8 mouse cellular contexts compared by ENCODE assay signal in genomic region chr4:21848287-21848630, GRCm38 (mm10). TPM values are rescaled to one million over a fixed set of nuclear protein-coding genes. Genes with fewer than 3 reads are reported as not detected.
DNase-seq lines count a peak whose midpoint lies in the region; ATAC-seq and TF ChIP-seq lines count a peak whose summit lies in the region.

No protein-coding gene starts in this region.

- DNase-seq in liver, adult 2 months (ENCODE audit: extremely low read depth, low read depth, low spot score) = peak; percentile 68
- peak; percentile 51 to 81 for DNase-seq in monocyte, adult 2 months (ENCODE audit: low read depth in 1 of 2, low spot score in 2 of 2)

- H3K4me2 ChIP-seq in heart, embryonic 12.5 days = peak overlapping the region; percentile 58
- H3K4me2 ChIP-seq in kidney, embryonic 16.5 days (replicated peaks; ENCODE audit: low read depth, low read length) = peak overlapping the region; percentile 52
- H3K4me2 ChIP-seq in stomach, embryonic 16.5 days (ENCODE audit: low read depth, low read length) = peak overlapping the region; percentile 53

- no peak for TF ChIP-seq EP300 in ES-Bruce4 (IDR thresholded peaks at IDR 0.05; ENCODE audit: insufficient read depth, low read depth, low read length)

- no peaks in the 10 kb centered on the region for H3K27me3 ChIP-seq in ES-Bruce4 (ENCODE audit: control insufficient read depth, insufficient read depth, low read length, poor library complexity, severe bottlenecking)
- no peaks in the 10 kb centered on the region for H3K27me3 ChIP-seq in erythroblast, embryonic 14.5 days (ENCODE audit: control insufficient read depth)
- no peaks in the 10 kb centered on the region for H3K27me3 ChIP-seq in heart, embryonic 12.5 days (replicated peaks)
- no peaks in the 10 kb centered on the region for H3K27me3 ChIP-seq in kidney, embryonic 16.5 days (ENCODE audit: insufficient read depth, low read length)
- no peaks in the 10 kb centered on the region for H3K27me3 ChIP-seq in liver, adult 2 months (ENCODE audit: control insufficient read depth, insufficient read depth, low read length)
- H3K27me3 ChIP-seq in stomach, embryonic 16.5 days (ENCODE audit: control insufficient read depth, insufficient read depth, low read length) = no peaks in the 10 kb centered on the region

- H3K4me1 ChIP-seq in ES-Bruce4 (ENCODE audit: control insufficient read depth, insufficient read depth, low read length) = no peaks in the 10 kb centered on the region
- 0 out of 2 replicates have a peak, but pooled peaks cover 6% of the 10 kb centered on the region for H3K4me1 ChIP-seq in brown adipose tissue, adult 24 weeks (ENCODE audit: control insufficient read depth, insufficient read depth, insufficient read length, low read length)
- peaks cover 35% of the 10 kb centered on the region for H3K4me1 ChIP-seq in erythroblast, embryonic 14.5 days (ENCODE audit: control insufficient read depth)
- H3K4me1 ChIP-seq in heart, embryonic 12.5 days (replicated peaks) = peaks cover 10% of the 10 kb centered on the region
- peaks cover 16% of the 10 kb centered on the region for H3K4me1 ChIP-seq in kidney, embryonic 16.5 days (ENCODE audit: insufficient read depth, low read length)
- no peaks in the 10 kb centered on the region; the same call in 1 of the 2 replicates for H3K4me1 ChIP-seq in liver, adult 2 months (ENCODE audit: control insufficient read depth, insufficient read depth, low read length)
- H3K4me1 ChIP-seq in stomach, embryonic 16.5 days (ENCODE audit: control insufficient read depth, insufficient read depth, low read length) = peaks cover 11% of the 10 kb centered on the region; the same call in 1 of the 2 replicates

- under 1% methylated on average over 24 of the region's 24 CpGs for WGBS in heart, embryonic 12.5 days
- WGBS in kidney, embryonic 16.5 days = under 1% methylated on average over 23 of the region's 24 CpGs
- WGBS in liver, adult 2 months = under 1% methylated on average over 24 of the region's 24 CpGs
- WGBS in stomach, embryonic 16.5 days = 0% methylated on average over 24 of the region's 24 CpGs

- no peak for TF ChIP-seq POLR2A in ES-Bruce4 (IDR thresholded peaks at IDR 0.05; ENCODE audit: insufficient read depth, low read length)
- TF ChIP-seq POLR2A in liver, adult 2 months (IDR thresholded peaks at IDR 0.05; ENCODE audit: extremely low read depth, insufficient read depth, low read length) = 0 out of 2 replicates have a peak, but pooled peaks have one; percentile 14

- TF ChIP-seq CTCF in ES-Bruce4 (IDR thresholded peaks at IDR 0.05; ENCODE audit: low read depth, low read length) = no peak
- TF ChIP-seq CTCF in liver, adult 2 months (IDR thresholded peaks at IDR 0.05; ENCODE audit: low read depth, low read length) = no peak

- peak; percentile 92 for ATAC-seq in heart, embryonic 12.5 days (ENCODE audit: insufficient number of reproducible peaks, low FRiP score)
- peak; percentile 89 for ATAC-seq in kidney, embryonic 16.5 days (ENCODE audit: low FRiP score, low TSS enrichment)
- ATAC-seq in stomach, embryonic 16.5 days (ENCODE audit: insufficient read depth, low FRiP score) = peak; percentile 83

- peak overlapping the region; percentile 88 for H3K27ac ChIP-seq in ES-Bruce4 (ENCODE audit: insufficient read depth, low read length)
- H3K27ac ChIP-seq in brown adipose tissue, adult 24 weeks (replicated peaks; ENCODE audit: low read depth, low read length) = peak overlapping the region; percentile 89
- H3K27ac ChIP-seq in heart, embryonic 12.5 days (ENCODE audit: poor library complexity, severe bottlenecking) = peak overlapping the region; percentile 99
- H3K27ac ChIP-seq in kidney, embryonic 16.5 days (ENCODE audit: low read length) = peak overlapping the region; percentile 97
- peak overlapping the region; percentile 85 for H3K27ac ChIP-seq in liver, adult 2 months (replicated peaks; ENCODE audit: insufficient read depth, low read depth, low read length)
- peak overlapping the region; percentile 98 for H3K27ac ChIP-seq in stomach, embryonic 16.5 days (ENCODE audit: low read length)

- H3K4me3 ChIP-seq in ES-Bruce4 (ENCODE audit: low read depth, low read length) = peak overlapping the region; percentile 93
- peak overlapping the region; percentile 88 for H3K4me3 ChIP-seq in brown adipose tissue, adult 24 weeks (ENCODE audit: insufficient read depth, low read depth, low read length)
- H3K4me3 ChIP-seq in erythroblast, embryonic 14.5 days (replicated peaks) = peak overlapping the region; percentile 100
- H3K4me3 ChIP-seq in heart, embryonic 12.5 days = peak overlapping the region; percentile 94
- H3K4me3 ChIP-seq in kidney, embryonic 16.5 days (ENCODE audit: low read length) = peak overlapping the region; percentile 87
- peak overlapping the region; percentile 82 for H3K4me3 ChIP-seq in liver, adult 2 months (ENCODE audit: insufficient read depth, low read depth, low read length)
- H3K4me3 ChIP-seq in stomach, embryonic 16.5 days (replicated peaks; ENCODE audit: low read length) = peak overlapping the region; percentile 86

- 0 out of 2 replicates have a peak, but pooled peaks cover 3% of the 10 kb centered on the region for H3K36me3 ChIP-seq in ES-Bruce4 (ENCODE audit: control insufficient read depth, insufficient read depth, low read length, poor library complexity, severe bottlenecking)
- H3K36me3 ChIP-seq in erythroblast, embryonic 14.5 days (ENCODE audit: control insufficient read depth) = peaks cover 27% of the 10 kb centered on the region
- peaks cover 4% of the 10 kb centered on the region; the same call in 1 of the 2 replicates for H3K36me3 ChIP-seq in heart, embryonic 12.5 days
- H3K36me3 ChIP-seq in kidney, embryonic 16.5 days (ENCODE audit: insufficient read depth, low read length) = no peaks in the 10 kb centered on the region
- no peaks in the 10 kb centered on the region for H3K36me3 ChIP-seq in liver, adult 2 months (ENCODE audit: control insufficient read depth, insufficient read depth, low read length)
- H3K36me3 ChIP-seq in stomach, embryonic 16.5 days (ENCODE audit: control insufficient read depth, insufficient read depth, low read length) = no peaks in the 10 kb centered on the region

- peaks cover 20% of the 10 kb centered on the region; the same call in 1 of the 2 replicates for H3K79me2 ChIP-seq in liver, adult 2 months (ENCODE audit: control insufficient read depth, insufficient read depth, low read length)

- no peaks in the 10 kb centered on the region for H3K9me3 ChIP-seq in ES-Bruce4 (replicated peaks; ENCODE audit: control insufficient read depth, insufficient read depth, low read length, poor library complexity, severe bottlenecking)
- H3K9me3 ChIP-seq in erythroblast, embryonic 14.5 days (ENCODE audit: control insufficient read depth, low read length) = no peaks in the 10 kb centered on the region
- no peaks in the 10 kb centered on the region for H3K9me3 ChIP-seq in heart, embryonic 12.5 days (replicated peaks)
- no peaks in the 10 kb centered on the region for H3K9me3 ChIP-seq in kidney, embryonic 16.5 days (ENCODE audit: low read length)
- H3K9me3 ChIP-seq in stomach, embryonic 16.5 days (replicated peaks; ENCODE audit: control insufficient read depth, low read length) = no peaks in the 10 kb centered on the region

- peak overlapping the region; percentile 95 for H3K9ac ChIP-seq in ES-Bruce4 (ENCODE audit: low read depth, poor library complexity, severe bottlenecking)
- peak overlapping the region; percentile 96 for H3K9ac ChIP-seq in heart, embryonic 12.5 days
- H3K9ac ChIP-seq in kidney, embryonic 16.5 days (replicated peaks; ENCODE audit: low read length) = peak overlapping the region; percentile 95
- peak overlapping the region; percentile 83 for H3K9ac ChIP-seq in liver, adult 2 months (ENCODE audit: low read depth, low read length)
- peak overlapping the region; percentile 87 for H3K9ac ChIP-seq in stomach, embryonic 16.5 days (ENCODE audit: low read length)

RNA-seq across cellular contexts. Expression of gene Pnisr, which starts 0.9 kb away (rescaled TPM):
- 265 and 267 TPM in 2 replicates for polyA plus RNA-seq in ES-Bruce4 (2011; ENCODE audit: insufficient read depth, insufficient read length, low read depth, missing spikeins)
- 41.0 and 57.9 TPM in 2 replicates for polyA plus RNA-seq in brown adipose tissue, adult 24 weeks (2012; ENCODE audit: insufficient read depth, insufficient read length, missing spikeins)
- 3.9 and 4.5 TPM in 2 replicates for polyA plus RNA-seq in erythroblast, embryonic 14.5 days (2012)
- polyA plus RNA-seq in heart, embryonic 12.5 days (2016; fragmentation: Nextera tagmentation; extraction: Ambion mirVana) = 96.5 and 99.3 TPM in 2 replicates
- 129 and 154 TPM in 2 replicates for polyA plus RNA-seq in kidney, embryonic 16.5 days (2015; fragmentation: Nextera tagmentation; extraction: Ambion mirVana)
- total RNA-seq in liver, adult 2 months (2014; rRNA removed) = 63.4 and 74.4 TPM in 2 replicates
- polyA plus RNA-seq in liver, adult 2 months (2012; rRNA removed) = 13.9 and 23.4 TPM in 2 replicates
- 119 and 128 TPM in 2 replicates for polyA plus RNA-seq in stomach, embryonic 16.5 days (2015; fragmentation: Nextera tagmentation; extraction: Ambion mirVana)

RNA-seq across cellular contexts. Expression of gene Coq3, which starts 31.2 kb away (rescaled TPM):
- 19.2 and 20.7 TPM in 2 replicates for polyA plus RNA-seq in ES-Bruce4 (2011; ENCODE audit: insufficient read depth, insufficient read length, low read depth, missing spikeins)
- 31.5 and 32.4 TPM in 2 replicates for polyA plus RNA-seq in brown adipose tissue, adult 24 weeks (2012; ENCODE audit: insufficient read depth, insufficient read length, missing spikeins)
- polyA plus RNA-seq in erythroblast, embryonic 14.5 days (2012) = 0.10 and 0.14 TPM in 2 replicates
- polyA plus RNA-seq in heart, embryonic 12.5 days (2016; fragmentation: Nextera tagmentation; extraction: Ambion mirVana) = 16.3 and 17.3 TPM in 2 replicates
- polyA plus RNA-seq in kidney, embryonic 16.5 days (2015; fragmentation: Nextera tagmentation; extraction: Ambion mirVana) = 13.5 and 13.6 TPM in 2 replicates
- total RNA-seq in liver, adult 2 months (2014; rRNA removed) = 13.0 and 17.9 TPM in 2 replicates
- polyA plus RNA-seq in liver, adult 2 months (2012; rRNA removed) = 3.6 and 4.1 TPM in 2 replicates
- 14.8 and 15.7 TPM in 2 replicates for polyA plus RNA-seq in stomach, embryonic 16.5 days (2015; fragmentation: Nextera tagmentation; extraction: Ambion mirVana)

Comparison
In these comparisons a context has a peak if more than half of its experiments do, and no peak if none do; other contexts are left out.
1. Peak in every context shown above with its lines: DNase-seq, ATAC-seq, H3K4me3 ChIP-seq and H3K27ac ChIP-seq.